Mouse (Mus musculus): Measurements from ENCODE around the gene Adam22. TPM values are rescaled to one million over a fixed set of nuclear protein-coding genes. Genes with fewer than 3 reads are reported as not detected.

Gene Adam22
- total RNA-seq (2014; fragmentation: Nextera tagmentation) (0.49 and 2.3 TPM in 2 replicates), total RNA-seq (2017) (1.2 and 1.5 TPM in 2 replicates)

DNA sequence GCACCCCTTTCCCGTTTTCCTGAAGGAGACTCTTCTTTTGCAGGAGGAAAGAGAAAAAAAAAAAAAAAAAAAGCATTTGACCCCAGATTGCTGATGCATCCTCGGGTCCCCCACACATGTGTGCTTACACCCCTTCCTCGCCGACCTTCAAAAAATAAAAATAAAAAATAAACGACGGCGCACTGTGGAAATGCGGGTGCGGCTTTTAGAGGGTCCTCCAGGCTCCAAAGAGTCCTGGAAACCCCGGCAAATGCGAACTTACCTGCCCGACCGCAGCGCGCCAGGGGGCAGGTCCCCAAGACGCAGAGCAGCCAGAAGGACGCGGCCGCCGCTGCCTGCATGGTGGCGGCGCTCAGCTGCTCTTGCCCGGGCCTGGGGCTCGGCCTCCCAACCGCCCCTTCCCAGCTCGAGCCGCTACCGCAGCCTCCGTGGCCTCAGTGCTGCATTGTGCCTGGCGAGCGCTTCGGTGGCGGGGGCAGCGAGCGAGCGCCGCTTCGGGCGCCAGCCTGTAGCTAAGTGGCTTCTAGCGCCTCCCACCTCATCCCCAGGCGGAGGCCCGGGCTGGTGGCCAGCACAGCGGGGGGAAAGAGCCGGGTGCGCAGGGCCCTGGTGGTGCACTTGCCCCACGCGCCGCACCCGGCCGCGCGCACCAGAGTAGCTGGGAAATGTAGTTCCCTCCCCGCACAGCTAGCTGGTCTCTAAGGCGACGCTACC is at the start of gene Adam22:
Gene Adam22, minus strand, starts transcription at position 547 of the 714 bp plus-strand sequence.
- ATAC-seq (replicated peaks; ENCODE audit: poor library complexity, severe bottlenecking): peak; percentile 98

DNA sequence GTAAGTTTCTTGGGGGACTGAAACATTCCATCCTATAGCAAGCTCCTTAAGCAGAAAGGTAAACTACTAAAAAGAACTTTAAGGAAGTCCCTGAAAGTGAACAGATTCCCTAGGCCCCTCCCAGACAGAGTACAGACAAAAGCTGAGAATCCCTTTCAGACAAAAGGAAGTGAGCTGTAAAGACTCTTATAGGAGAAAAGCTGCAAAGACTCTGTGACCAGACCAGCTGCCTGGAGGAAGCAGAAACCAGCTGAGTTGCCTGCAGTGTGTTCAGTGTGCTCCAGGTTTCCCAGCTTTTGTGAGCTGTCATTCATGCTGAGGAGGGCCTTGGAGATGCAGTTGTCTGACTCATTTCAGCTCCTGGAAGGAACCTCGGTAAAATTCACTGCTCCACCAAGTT is 49.5 kb upstream of the Adam22 start:
- ATAC-seq (replicated peaks; ENCODE audit: poor library complexity, severe bottlenecking): peak; percentile 70

DNA sequence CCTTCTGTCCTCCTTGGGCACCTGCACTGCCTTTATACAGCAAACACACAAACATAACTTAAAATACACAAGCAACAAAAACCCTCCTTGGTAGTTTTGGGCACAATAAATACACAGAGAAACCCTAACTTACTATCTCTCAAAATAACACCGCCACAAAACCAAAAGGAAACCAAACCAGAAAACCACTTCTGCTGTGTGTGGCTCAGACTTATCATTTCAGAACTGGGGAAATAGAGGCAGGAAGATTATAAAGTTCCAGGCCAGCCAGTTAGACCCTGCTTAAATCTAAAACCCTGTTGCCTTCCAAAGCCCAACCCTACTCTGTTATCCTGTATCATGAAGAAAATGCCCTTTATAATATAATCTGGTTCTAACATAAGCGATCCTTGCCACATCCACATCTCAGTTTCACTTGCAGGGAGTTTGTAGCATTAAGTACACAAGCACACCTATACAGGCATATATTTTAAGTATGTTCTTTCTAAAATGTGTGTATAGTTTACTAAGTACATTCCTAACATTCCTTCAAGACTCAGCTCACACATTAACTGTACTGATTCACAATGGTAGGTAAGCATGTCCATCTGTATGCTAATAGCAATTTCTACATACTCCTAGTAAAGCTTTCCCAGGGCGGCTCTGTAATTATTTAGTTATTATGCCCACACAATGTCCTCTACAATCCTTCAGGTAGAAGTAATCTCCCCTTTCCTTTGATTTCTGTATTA is 48.9 kb upstream of the Adam22 start:
- ATAC-seq (replicated peaks; ENCODE audit: poor library complexity, severe bottlenecking): no peak

DNA sequence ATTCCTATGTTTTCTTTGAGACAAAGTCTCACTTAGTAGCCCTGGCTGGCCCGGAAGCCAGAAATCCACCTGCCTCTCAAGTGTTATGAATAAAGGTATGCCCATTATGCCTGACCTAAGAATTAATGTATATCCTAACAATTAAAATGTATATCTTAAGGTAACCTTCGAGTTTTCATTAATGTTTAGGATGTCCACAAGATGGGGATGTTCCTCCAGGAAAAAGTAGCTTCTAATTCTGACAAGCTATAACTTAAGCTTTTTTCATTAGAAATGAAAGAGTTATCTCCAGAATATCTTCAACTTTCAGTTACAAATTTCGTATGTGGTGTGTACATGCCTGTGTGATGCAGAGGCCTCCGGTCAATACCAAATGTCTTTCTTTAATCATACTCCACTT is 40.8 kb upstream of the Adam22 start:
- no peak for ATAC-seq (replicated peaks; ENCODE audit: poor library complexity, severe bottlenecking)

DNA sequence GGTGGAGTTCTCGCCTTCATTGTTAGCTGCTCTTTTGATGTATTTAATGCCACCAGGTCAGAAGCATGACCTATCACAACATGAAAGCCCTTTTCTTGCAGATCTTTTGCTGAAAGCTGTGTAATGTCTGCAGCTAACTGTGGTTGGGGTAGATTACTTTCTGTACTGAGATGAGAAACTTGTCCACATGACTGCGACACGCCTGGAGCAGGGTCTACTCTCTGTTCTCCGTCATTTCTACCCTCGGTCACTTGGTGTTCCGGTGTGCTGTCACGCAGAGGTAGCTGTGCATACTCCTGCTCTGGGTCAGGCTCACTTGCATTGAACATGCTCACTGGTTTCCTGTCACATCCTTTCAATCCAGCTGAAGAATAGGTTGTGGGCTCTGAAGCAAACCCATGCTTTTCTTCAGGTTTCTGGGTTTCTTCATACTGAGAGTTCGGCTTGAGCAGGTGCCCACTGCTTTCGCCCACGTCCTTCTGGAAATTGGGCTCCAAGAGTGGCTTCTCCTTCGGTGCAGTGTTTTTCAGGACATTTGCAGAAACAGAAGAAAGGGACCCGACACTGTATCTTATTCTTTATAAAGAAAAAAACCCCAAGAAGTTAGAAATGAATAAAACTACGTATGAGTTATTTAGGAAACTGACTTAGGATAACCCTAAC is 29.8 kb upstream of the Adam22 start:
- no peak for ATAC-seq (replicated peaks; ENCODE audit: poor library complexity, severe bottlenecking)

DNA sequence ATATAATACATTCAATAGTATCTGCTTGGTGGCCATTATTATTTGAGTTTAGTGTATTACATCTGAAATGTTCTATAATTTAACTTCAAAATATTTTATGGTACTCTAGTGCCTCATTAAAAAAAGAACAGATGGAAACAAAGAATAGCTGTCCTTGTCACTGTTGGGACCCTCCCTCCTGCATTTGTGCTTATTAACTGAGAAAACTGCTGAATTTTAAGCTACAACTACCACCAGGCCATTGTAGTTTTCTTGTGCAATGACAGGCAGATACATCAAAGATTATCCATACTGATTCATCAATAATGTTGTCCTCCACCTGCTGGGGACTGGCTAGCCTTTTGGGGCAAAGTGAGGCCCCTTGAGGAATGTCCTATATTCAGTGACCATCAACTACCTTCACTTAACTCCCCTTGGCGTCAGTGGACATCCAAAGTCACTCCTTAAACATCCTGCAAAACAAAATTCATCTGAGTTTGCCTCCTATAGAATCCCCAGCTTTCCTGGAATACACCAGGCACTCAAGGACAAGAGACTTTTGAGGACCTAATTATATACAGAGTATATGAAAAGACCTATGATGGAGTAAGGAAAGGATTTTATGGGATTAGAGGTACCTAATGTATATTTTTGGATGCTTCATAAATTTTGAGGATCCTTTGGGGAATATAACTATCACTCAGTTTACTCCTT is 26.1 kb upstream of the Adam22 start:
- ATAC-seq (replicated peaks; ENCODE audit: poor library complexity, severe bottlenecking): no peak

DNA sequence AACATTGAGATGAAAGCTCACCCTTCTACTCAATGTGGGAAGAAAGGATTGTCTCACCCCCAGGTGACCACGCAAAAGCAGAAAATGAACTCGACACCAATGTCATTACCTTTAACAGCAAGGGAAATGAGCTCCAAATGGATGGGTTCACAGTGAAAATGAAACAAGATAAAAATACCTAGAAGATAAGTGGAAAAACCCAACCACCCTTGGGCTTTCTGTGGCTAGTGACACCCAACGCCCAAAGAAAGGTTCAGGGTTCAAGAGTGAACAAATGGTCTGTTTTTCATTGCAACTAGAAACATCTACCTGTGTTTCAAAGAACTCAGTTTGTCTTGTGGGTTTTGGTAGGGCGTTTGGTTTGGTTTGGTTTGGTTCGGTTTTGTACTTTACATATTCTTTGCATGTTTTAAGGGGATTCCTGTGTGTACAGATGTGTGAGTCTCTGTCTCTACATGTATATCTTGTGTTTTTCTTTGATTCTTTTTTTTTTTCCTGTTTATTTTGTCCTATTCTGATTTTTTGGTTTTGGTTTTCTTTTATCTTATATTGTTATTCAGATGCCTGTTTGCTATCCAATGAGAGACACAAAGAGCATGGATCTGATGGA is 6.4 kb upstream of the Adam22 start:
- ATAC-seq (replicated peaks; ENCODE audit: poor library complexity, severe bottlenecking): no peak

DNA sequence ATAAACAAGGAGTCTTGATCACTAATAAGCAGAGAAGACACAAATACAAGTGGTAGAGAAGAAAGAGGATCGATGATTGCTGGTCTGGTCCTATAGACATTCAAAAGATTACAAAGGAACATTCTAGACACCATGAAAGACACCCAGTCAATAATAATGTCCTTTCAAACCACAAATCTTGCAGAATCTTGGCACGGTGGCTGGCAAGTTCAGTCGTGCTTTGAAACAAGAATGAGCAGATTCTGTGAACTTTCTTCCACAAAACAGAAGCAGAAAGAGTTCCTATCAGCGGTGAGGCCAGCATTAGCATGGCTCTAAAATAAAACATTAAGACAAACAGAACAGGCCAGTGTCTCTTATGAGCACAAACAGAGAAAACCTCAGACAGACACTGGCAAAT is 5.5 kb upstream of the Adam22 start:
- ATAC-seq (replicated peaks; ENCODE audit: poor library complexity, severe bottlenecking): no peak

DNA sequence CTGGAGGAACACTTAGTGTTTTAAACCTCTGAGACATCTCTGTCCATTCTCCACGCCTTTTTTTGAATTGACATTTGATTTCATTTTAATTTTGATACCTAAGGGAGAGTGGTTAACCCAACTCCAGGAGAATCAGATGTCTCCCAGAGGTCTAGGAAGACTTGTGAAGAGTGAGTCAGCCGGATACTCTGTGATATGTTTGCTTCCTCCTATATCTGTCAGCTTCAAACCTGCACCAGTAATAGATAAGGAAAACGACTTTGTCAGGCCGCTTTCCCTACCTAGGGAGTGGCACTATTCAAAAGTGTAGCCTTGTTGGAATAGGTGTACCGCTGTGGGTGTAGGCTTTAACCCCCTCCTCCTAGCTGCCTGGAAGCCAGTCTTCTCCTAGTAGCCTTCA is 821 bp upstream of the Adam22 start:
- ATAC-seq (replicated peaks; ENCODE audit: poor library complexity, severe bottlenecking): no peak

DNA sequence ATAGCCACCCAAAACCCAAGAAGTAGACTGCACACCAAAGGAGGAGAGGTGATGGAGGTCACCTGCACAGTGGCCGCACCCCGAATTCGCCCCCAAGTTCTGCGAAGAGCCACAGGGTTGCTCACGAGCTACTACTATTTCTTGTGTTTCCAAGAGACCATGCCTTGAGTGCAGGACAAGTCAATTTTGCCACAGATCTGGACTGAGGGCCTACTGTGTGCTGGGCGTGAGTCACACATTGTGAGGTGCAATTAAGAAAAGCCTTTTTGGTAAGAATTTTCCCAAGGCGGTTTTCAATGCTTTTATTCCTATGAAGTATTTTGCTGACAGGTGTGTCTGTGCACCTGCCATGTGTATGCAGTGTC is 350 bp upstream of the Adam22 start:
- no peak for ATAC-seq (replicated peaks; ENCODE audit: poor library complexity, severe bottlenecking)

DNA sequence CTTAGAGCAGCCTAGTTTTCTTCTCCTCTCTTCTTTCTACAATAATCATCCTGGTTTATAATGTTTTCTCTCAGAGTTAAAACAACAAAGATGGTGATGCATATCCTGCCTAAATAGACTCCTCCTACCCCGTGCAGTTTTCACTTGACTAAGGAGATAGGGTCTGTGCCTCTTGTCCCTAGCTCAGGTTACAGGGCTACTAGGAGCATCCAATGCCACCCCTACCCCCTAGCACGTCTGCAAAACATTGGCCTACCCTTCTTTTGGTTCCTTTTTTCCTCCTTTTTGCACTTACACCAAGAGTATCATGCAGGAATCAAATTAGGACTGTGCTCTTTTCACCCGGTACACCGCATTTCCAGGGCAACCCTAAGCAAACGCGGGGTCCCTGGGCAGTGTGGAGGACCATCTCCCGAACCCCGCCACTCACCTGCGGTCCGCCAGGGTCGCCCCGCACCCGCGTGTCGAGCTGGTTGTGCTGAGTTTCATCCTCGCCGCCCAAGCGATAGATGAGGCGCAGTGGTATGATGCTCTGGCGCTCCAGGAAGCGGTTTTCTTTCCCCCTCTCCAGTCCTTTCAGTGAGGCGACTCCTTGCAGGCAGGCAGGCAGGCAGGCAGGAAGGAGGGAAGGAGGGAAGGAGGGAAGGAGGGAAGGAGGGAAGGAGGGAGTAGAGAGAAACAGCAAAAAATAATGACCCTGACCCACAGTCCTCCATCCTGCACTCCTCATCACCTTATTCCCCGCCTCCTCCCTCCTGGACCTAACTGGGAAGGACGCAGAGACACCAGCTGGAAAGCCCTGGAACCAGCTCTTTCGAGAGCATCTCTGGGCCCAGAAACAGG is 968 bp downstream of the Adam22 start:
- peak; percentile 20; the same call in 1 of the 2 replicates for ATAC-seq (replicated peaks; ENCODE audit: poor library complexity, severe bottlenecking)

DNA sequence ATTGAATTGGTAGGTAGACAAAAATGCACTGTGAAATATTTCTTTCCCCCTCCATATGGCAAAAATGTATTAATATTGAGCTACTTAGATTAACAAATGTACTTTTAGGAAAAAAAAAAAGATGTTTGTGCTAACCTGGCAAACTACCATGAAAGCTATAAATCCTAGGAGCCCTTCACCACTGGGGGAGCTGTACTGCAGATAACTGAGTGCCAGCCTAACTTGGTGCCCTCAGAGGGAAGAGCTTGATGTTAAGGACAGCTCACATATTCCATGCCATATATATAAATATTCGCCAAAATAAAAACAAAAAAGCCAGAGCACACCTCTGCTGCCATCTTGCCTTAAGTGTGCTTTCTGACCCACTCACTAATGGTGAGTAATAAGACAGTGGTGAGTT is 5.6 kb downstream of the Adam22 start:
- ATAC-seq (replicated peaks; ENCODE audit: poor library complexity, severe bottlenecking): peak; percentile 33; the same call in 1 of the 2 replicates

DNA sequence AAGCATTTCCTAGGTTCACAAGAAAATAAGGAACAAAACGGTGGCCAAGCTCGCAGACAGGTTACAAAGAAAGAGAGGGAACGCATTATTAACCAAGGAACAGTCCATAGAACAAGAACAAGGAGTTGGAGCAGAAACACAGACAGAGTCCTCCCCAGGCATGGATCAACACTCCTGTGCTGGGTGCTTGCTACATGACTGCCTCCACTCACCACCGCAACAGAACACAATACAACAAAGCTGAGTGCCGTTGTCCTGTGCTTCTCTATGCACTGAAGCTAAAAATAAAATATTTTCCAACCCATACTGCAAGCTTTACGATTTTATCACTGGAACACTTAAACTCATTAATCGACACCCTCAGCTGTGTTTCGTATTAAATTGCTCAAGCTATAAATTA is 10.3 kb downstream of the Adam22 start:
- ATAC-seq (replicated peaks; ENCODE audit: poor library complexity, severe bottlenecking): no peak

DNA sequence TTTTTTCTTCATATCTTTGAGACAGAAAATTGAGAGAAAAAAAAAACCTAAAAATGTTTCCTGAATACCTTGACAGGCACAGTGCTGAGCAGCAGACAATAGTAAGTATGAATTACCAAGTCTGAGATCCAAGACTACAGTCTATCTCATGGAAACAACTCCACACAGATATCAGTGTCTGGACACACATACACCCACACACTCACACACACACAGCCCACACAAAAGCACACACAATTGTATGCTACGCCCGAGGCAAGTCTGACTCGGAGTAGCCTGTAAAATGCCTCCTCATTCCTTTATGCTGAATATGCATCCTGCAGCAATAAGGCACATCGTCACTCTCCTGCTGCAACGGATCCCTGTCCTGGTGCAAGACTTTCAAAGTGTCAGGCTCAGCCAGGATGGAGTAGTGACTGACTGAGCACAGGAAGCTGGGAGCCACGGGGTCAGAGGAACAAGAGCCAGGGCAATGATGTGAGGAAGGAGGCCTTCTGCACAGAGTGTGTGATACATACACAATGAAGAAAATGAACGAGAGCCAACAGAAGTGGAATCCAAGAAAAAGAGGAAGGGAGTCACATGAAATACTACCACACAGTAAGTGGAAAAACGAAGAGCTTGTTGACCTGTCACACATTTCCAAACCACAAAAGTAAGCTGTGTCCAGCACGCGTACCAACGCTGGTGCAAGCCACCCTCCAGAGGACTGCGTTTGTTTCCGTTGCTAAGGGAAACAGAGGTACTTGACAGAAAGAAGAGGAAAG is 10.9 kb downstream of the Adam22 start:
- peak; percentile 92 for ATAC-seq (replicated peaks; ENCODE audit: poor library complexity, severe bottlenecking)

DNA sequence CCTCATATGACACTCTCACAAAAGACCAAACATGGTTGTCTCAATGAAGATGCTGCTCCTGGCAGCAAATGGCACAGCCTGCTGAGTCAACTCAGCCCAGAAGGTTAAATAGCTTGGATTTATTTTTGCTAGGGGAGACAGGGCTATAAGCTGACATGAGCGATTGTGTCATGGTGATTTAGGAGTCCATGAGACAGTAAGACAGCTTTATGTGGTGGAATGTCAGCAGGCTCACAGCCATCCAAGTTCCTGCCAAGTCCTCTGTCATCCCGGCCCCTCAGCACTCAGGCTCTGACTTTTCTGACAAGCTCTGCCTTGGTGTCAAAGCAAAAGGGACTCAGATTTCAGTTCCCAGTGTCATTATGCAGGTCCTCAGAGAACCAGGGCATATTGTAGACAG is 11.6 kb downstream of the Adam22 start:
- ATAC-seq (replicated peaks; ENCODE audit: poor library complexity, severe bottlenecking): no peak

DNA sequence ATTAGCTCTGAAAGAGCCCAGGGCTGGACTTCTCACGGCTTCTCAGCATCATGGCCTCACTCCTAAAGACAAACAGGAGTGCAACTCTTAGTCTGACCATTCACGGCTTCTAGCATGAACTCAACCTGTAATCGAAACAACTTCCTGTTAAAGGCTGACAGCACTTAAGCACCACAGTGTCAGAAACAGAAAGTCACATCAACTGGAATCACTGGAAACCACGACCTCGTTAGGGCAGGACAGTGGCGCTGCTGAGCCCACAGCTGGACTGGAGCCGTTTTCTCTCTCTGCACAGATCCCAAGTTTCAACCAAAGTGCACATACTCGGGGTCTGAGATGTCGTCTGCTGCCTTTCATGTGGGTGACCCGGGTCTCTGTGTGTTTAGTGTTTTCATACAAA is 18.4 kb downstream of the Adam22 start:
- peak; percentile 64 for ATAC-seq (replicated peaks; ENCODE audit: poor library complexity, severe bottlenecking)

DNA sequence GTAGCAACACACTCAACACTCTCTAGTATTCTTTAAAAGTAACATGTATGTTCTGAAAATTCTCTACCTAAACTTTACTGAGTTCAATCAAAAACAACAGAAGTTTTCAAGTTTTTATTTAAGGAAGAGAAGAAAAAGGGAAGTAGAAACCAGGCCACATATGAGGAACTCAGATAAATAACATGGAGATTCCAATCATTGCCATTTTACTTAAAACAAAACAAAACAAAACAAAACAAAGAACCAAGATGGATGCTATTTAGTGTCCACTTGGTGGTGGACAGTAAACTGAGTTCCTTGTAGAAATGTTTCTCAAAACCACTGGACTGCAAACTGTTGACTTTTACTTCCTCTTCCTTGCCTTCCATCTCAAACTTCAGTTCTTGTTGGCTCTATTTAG is 21.6 kb downstream of the Adam22 start:
- peak; percentile 57 for ATAC-seq (replicated peaks; ENCODE audit: poor library complexity, severe bottlenecking)

DNA sequence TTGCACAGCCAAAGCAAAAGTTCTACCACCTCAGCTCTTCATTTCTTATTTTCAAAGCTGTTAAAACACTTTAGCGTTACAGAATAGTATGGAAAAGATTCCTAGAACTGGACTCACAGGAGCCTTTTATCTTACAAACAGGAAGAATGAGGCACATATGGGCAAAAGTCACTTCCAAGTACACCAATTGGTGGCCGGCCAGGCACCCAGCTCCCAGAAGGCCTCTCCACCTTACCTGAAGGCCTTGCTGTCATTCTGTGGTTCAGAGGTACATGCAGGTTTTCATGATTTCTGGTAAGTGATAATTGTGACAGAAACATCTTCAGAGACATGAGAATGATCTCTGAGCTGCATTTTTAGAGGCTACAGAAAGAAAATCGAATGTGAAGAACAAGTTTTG is 24.7 kb downstream of the Adam22 start:
- ATAC-seq (replicated peaks; ENCODE audit: poor library complexity, severe bottlenecking): no peak

DNA sequence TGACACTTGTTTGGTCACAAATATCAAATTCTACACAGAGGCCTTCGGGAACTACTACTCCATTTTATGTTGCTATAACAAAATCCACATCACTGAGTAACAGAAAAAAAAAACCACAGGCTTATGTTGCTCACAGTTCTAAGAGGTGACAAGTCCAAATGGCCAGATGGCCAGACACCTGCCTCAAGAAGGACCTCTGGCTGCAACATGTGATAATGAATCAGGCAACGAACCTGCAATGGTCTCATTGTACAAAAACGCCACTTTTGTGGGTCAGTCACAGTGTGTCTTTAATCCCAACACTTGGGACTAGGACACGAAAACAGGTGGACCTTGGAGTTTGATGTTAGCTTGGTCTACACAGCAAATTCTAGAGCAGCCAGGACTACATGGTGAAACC is 26.3 kb downstream of the Adam22 start:
- no peak for ATAC-seq (replicated peaks; ENCODE audit: poor library complexity, severe bottlenecking)

All from granulocyte monocyte progenitor cell, adult 5-6 weeks (primary cell).